9 mouse cellular contexts compared by ENCODE assay signal in genomic region chr3:29812480-29813240, GRCm38 (mm10).
DNase-seq lines count a peak whose midpoint lies in the region; ATAC-seq lines count a peak whose summit lies in the region.
"Had no signal": no experiment of that assay in that cellular context is flagged by ENCODE, and none has a peak within 500 bp of the region (broad histone marks: within the 10 kb centered on the region; RNA-seq: fewer than 3 reads in every experiment).

No protein-coding gene starts in this region.

- H3K9ac ChIP-seq in embryonic facial prominence, embryonic 14.5 days (ENCODE audit: low read depth, low read length), result no peak overlapping the region
- H3K9ac ChIP-seq in hindbrain, embryonic 14.5 days, result no peak overlapping the region
- no peak overlapping the region; the same call in 1 of the 2 replicates for H3K9ac ChIP-seq in neural tube, embryonic 11.5 days (ENCODE audit: low read length)
- H3K9ac ChIP-seq: liver, embryonic 13.5 days had no signal

- no peak overlapping the region for H3K4me3 ChIP-seq in embryonic facial prominence, embryonic 14.5 days (ENCODE audit: low read depth, low read length)
- H3K4me3 ChIP-seq in hindbrain, embryonic 14.5 days (replicated peaks; ENCODE audit: low read length), result no peak overlapping the region
- no peak overlapping the region for H3K4me3 ChIP-seq in neural tube, embryonic 11.5 days (ENCODE audit: low read depth, low read length)
- H3K4me3 ChIP-seq: liver, embryonic 13.5 days had no signal

- no peaks in the 10 kb centered on the region for H3K9me3 ChIP-seq in embryonic facial prominence, embryonic 14.5 days (ENCODE audit: control insufficient read depth, low read length)
- no peaks in the 10 kb centered on the region for H3K9me3 ChIP-seq in hindbrain, embryonic 14.5 days (ENCODE audit: control insufficient read depth, low read length)
- no peaks in the 10 kb centered on the region for H3K9me3 ChIP-seq in neural tube, embryonic 11.5 days (ENCODE audit: control insufficient read depth, low read length)
- H3K9me3 ChIP-seq: liver, embryonic 13.5 days had no signal

- H3K27ac ChIP-seq in embryonic facial prominence, embryonic 14.5 days (replicated peaks; ENCODE audit: low read depth, low read length), result no peak overlapping the region
- no peak overlapping the region for H3K27ac ChIP-seq in hindbrain, embryonic 14.5 days
- no peak overlapping the region for H3K27ac ChIP-seq in neural tube, embryonic 11.5 days (ENCODE audit: low read depth, low read length)
- H3K27ac ChIP-seq: liver, embryonic 13.5 days had no signal

- no peaks in the 10 kb centered on the region for H3K4me1 ChIP-seq in embryonic facial prominence, embryonic 14.5 days (ENCODE audit: control insufficient read depth, insufficient read depth, low read length)
- H3K4me1 ChIP-seq in hindbrain, embryonic 14.5 days (replicated peaks; ENCODE audit: control insufficient read depth, insufficient read depth, low read length), result no peaks in the 10 kb centered on the region
- H3K4me1 ChIP-seq in neural tube, embryonic 11.5 days (ENCODE audit: control insufficient read depth, insufficient read depth, low read length), result no peaks in the 10 kb centered on the region
- H3K4me1 ChIP-seq: liver, embryonic 13.5 days had no signal

- DNase-seq in right cerebral cortex, adult 2 months (ENCODE audit: low spot score in 2 of 2), result peak; percentile 4 to 22
- no peak for DNase-seq in right cerebral cortex, postnatal 36 days (ENCODE audit: low spot score in 2 of 2)
- DNase-seq in embryonic facial prominence, embryonic 14.5 days (ENCODE audit: low spot score), result peak; percentile 74
- peak; percentile 87 for DNase-seq in hindbrain, embryonic 14.5 days (ENCODE audit: low spot score)
- peak; percentile 7 for DNase-seq in left cerebral cortex, postnatal 4 days
- DNase-seq in neural tube, embryonic 11.5 days (ENCODE audit: low spot score), result peak; percentile 61
- DNase-seq in gastrocnemius, postnatal 10 days, result no peak
- DNase-seq in spleen, postnatal 14 days (ENCODE audit: low spot score in 2 of 2), result no peak
- DNase-seq: liver, embryonic 13.5 days had no signal

- 0 out of 2 replicates have a peak, but pooled peaks have one; percentile 44 for ATAC-seq in embryonic facial prominence, embryonic 14.5 days (ENCODE audit: low read depth)
- ATAC-seq in hindbrain, embryonic 14.5 days (ENCODE audit: low FRiP score), result peak; percentile 68
- peak; percentile 58; the same call in 1 of the 2 replicates for ATAC-seq in neural tube, embryonic 11.5 days (ENCODE audit: insufficient read depth, low FRiP score, low TSS enrichment)

- H3K27me3 ChIP-seq in embryonic facial prominence, embryonic 14.5 days (replicated peaks; ENCODE audit: control insufficient read depth, insufficient read depth, low read length), result no peaks in the 10 kb centered on the region; the same call in 1 of the 2 replicates
- 0 out of 2 replicates have a peak, but pooled peaks cover 3% of the 10 kb centered on the region for H3K27me3 ChIP-seq in hindbrain, embryonic 14.5 days (ENCODE audit: control insufficient read depth, insufficient read depth, low read length)
- H3K27me3 ChIP-seq in neural tube, embryonic 11.5 days (ENCODE audit: control insufficient read depth, insufficient read depth, low read length), result no peaks in the 10 kb centered on the region
- H3K27me3 ChIP-seq: liver, embryonic 13.5 days had no signal

- no peaks in the 10 kb centered on the region for H3K36me3 ChIP-seq in embryonic facial prominence, embryonic 14.5 days (ENCODE audit: control insufficient read depth, insufficient read depth, low read length)
- no peaks in the 10 kb centered on the region for H3K36me3 ChIP-seq in hindbrain, embryonic 14.5 days (replicated peaks; ENCODE audit: control insufficient read depth, insufficient read depth)
- H3K36me3 ChIP-seq in neural tube, embryonic 11.5 days (ENCODE audit: control insufficient read depth, insufficient read depth, low read length), result no peaks in the 10 kb centered on the region
- H3K36me3 ChIP-seq: liver, embryonic 13.5 days had no signal

- 43% methylated on average over 14 of the region's 14 CpGs for WGBS in embryonic facial prominence, embryonic 14.5 days
- 48% methylated on average over 14 of the region's 14 CpGs for WGBS in hindbrain, embryonic 14.5 days
- 48% methylated on average over 14 of the region's 14 CpGs for WGBS in neural tube, embryonic 11.5 days

- intact Hi-C loops in left cerebral cortex, postnatal 4 days (cut with DNase I), result no loop called here

- H3K4me2 ChIP-seq in embryonic facial prominence, embryonic 14.5 days (ENCODE audit: low read depth, low read length), result peak overlapping the region; percentile 6; the same call in 1 of the 2 replicates
- peak overlapping the region; percentile 36 for H3K4me2 ChIP-seq in hindbrain, embryonic 14.5 days (replicated peaks)
- no peak overlapping the region for H3K4me2 ChIP-seq in neural tube, embryonic 11.5 days (ENCODE audit: low read depth)
- H3K4me2 ChIP-seq: liver, embryonic 13.5 days had no signal

Comparison
In these comparisons a context has a peak if more than half of its experiments do, and no peak if none do; other contexts are left out.
1. DNase-seq: peak in right cerebral cortex, adult 2 months (2 of 2), embryonic facial prominence, embryonic 14.5 days (single experiment), hindbrain, embryonic 14.5 days (single experiment), left cerebral cortex, postnatal 4 days (single experiment) and neural tube, embryonic 11.5 days (single experiment); none in right cerebral cortex, postnatal 36 days (0 of 2), gastrocnemius, postnatal 10 days (single experiment) and spleen, postnatal 14 days (0 of 2).
2. Peak in every context shown above with its lines, with median percentiles within 50 percentile points of each other: ATAC-seq.